Mouse (Mus musculus): Measurements from ENCODE around the gene Araf. TPM values are rescaled to one million over a fixed set of nuclear protein-coding genes. Genes with fewer than 3 reads are reported as not detected.
A peak's percentile ranks its signal among the peaks of the same experiment; 100 is the strongest.
"Not testable (repeated sequence)": the region's sequence is repeated elsewhere in the genome, so short reads cannot be mapped to it uniquely, and the experiment has no call there.

Araf gene
- polyA plus RNA-seq, 1 experiment from 2014 or later = 101 TPM

GRCm38 (mm10) chrX:20798141-20798796, 655 bp downstream of the Araf start:
- peak; percentile 97 for ATAC-seq (ENCODE audit: insufficient number of reproducible peaks, insufficient read depth, low FRiP score, low TSS enrichment, low read depth)
- Histone ChIP-seq H3K9me3 (no peaks in the 10 kb centered on the region), H3K36me3 (no peaks in the 10 kb centered on the region), H3K4me1 (replicated peaks) (no peaks in the 10 kb centered on the region), H3K27me3 (no peaks in the 10 kb centered on the region), H3K9ac (replicated peaks) (peak overlapping the region; percentile 66), H3K4me3 (replicated peaks) (peak overlapping the region; percentile 44), H3K27ac (peak overlapping the region; percentile 92), H3K4me2 (peak overlapping the region; percentile 50)
- WGBS = 21% methylated on average over 21 of the region's 21 CpGs

GRCm38 (mm10) chrX:20798797-20799147, 1.2 kb downstream of the Araf start:
- Histone ChIP-seq H3K4me3 (replicated peaks) (peak overlapping the region; percentile 44), H3K27me3 (no peaks in the 10 kb centered on the region), H3K36me3 (no peaks in the 10 kb centered on the region), H3K9ac (replicated peaks) (peak overlapping the region; percentile 66), H3K27ac (peak overlapping the region; percentile 92), H3K4me1 (replicated peaks) (no peaks in the 10 kb centered on the region), H3K4me2 (peak overlapping the region; percentile 50), H3K9me3 (no peaks in the 10 kb centered on the region)
- ATAC-seq (ENCODE audit: insufficient number of reproducible peaks, insufficient read depth, low FRiP score, low TSS enrichment, low read depth) = no peak
- WGBS = 17% methylated on average over 7 of the region's 7 CpGs

GRCm38 (mm10) chrX:20801456-20801855, 3.8 kb downstream of the Araf start:
- WGBS = 80% methylated on average over 2 of the region's 2 CpGs
- H3K4me2 ChIP-seq = no peak overlapping the region
- H3K4me1 ChIP-seq (replicated peaks) = no peaks in the 10 kb centered on the region
- no peaks in the 10 kb centered on the region for H3K36me3 ChIP-seq
- no peaks in the 10 kb centered on the region for H3K9me3 ChIP-seq
- no peak for ATAC-seq (ENCODE audit: insufficient number of reproducible peaks, insufficient read depth, low FRiP score, low TSS enrichment, low read depth)
- H3K4me3 ChIP-seq (replicated peaks) = no peak overlapping the region
- H3K9ac ChIP-seq (replicated peaks) = no peak overlapping the region
- no peaks in the 10 kb centered on the region for H3K27me3 ChIP-seq
- H3K27ac ChIP-seq = no peak overlapping the region

- H3K4me2 ChIP-seq; H3K27me3 ChIP-seq; H3K36me3 ChIP-seq; H3K4me1 ChIP-seq (replicated peaks); H3K9ac ChIP-seq (replicated peaks); H3K4me3 ChIP-seq (replicated peaks); ATAC-seq (ENCODE audit: insufficient number of reproducible peaks, insufficient read depth, low FRiP score, low TSS enrichment, low read depth); H3K27ac ChIP-seq; H3K9me3 ChIP-seq: not testable (repeated sequence)
- 50% methylated on average over 1 of the region's 1 CpGs for WGBS
Observed at GRCm38 (mm10) chrX:20804301-20804700, 6.7 kb downstream of the Araf start.

- Histone ChIP-seq H3K4me1 (replicated peaks) (no peaks in the 10 kb centered on the region), H3K36me3 (no peaks in the 10 kb centered on the region), H3K4me3 (replicated peaks) (no peak overlapping the region), H3K9me3 (no peaks in the 10 kb centered on the region), H3K9ac (replicated peaks) (no peak overlapping the region), H3K27ac (no peak overlapping the region), H3K4me2 (no peak overlapping the region), H3K27me3 (no peaks in the 10 kb centered on the region)
- WGBS = 45% methylated on average over 1 of the region's 1 CpGs
- ATAC-seq (ENCODE audit: insufficient number of reproducible peaks, insufficient read depth, low FRiP score, low TSS enrichment, low read depth) = no peak
Observed at GRCm38 (mm10) chrX:20806295-20806694, 8.7 kb downstream of the Araf start.

- H3K36me3 ChIP-seq = no peaks in the 10 kb centered on the region
- no peaks in the 10 kb centered on the region for H3K9me3 ChIP-seq
- H3K9ac ChIP-seq (replicated peaks) = no peak overlapping the region
- 65% methylated on average over 6 of the region's 6 CpGs for WGBS
- no peak overlapping the region for H3K4me2 ChIP-seq
- H3K27ac ChIP-seq = no peak overlapping the region
- no peaks in the 10 kb centered on the region for H3K4me1 ChIP-seq (replicated peaks)
- H3K27me3 ChIP-seq = no peaks in the 10 kb centered on the region
- no peak overlapping the region for H3K4me3 ChIP-seq (replicated peaks)
- ATAC-seq (ENCODE audit: insufficient number of reproducible peaks, insufficient read depth, low FRiP score, low TSS enrichment, low read depth) = no peak
Observed at GRCm38 (mm10) chrX:20816974-20817373, 19.4 kb downstream of the Araf start.

- peak; percentile 89 for ATAC-seq (ENCODE audit: insufficient number of reproducible peaks, insufficient read depth, low FRiP score, low TSS enrichment, low read depth)
- Histone ChIP-seq H3K4me2 (peak overlapping the region; percentile 54), H3K9me3 (no peaks in the 10 kb centered on the region), H3K4me3 (replicated peaks) (peak overlapping the region; percentile 29), H3K4me1 (replicated peaks) (no peaks in the 10 kb centered on the region), H3K27me3 (no peaks in the 10 kb centered on the region), H3K9ac (replicated peaks) (0 out of 2 replicates have a peak overlapping the region, but pooled peaks have one; percentile 40), H3K36me3 (no peaks in the 10 kb centered on the region), H3K27ac (peak overlapping the region; percentile 56; the same call in 1 of the 2 replicates)
- 27% methylated on average over 18 of the region's 19 CpGs for WGBS
Observed at GRCm38 (mm10) chrX:20819204-20819628, 21.6 kb downstream of the Araf start.

- H3K27me3 ChIP-seq = no peaks in the 10 kb centered on the region
- no peaks in the 10 kb centered on the region for H3K9me3 ChIP-seq
- H3K4me1 ChIP-seq (replicated peaks) = no peaks in the 10 kb centered on the region
- H3K4me3 ChIP-seq (replicated peaks) = peak overlapping the region; percentile 29
- no peaks in the 10 kb centered on the region for H3K36me3 ChIP-seq
- H3K4me2 ChIP-seq = peak overlapping the region; percentile 54
- 43% methylated on average over 7 of the region's 8 CpGs for WGBS
- H3K9ac ChIP-seq (replicated peaks) = 0 out of 2 replicates have a peak overlapping the region, but pooled peaks have one; percentile 40
- peak overlapping the region; percentile 56; the same call in 1 of the 2 replicates for H3K27ac ChIP-seq
- 0 out of 2 replicates have a peak, but pooled peaks have one; percentile 62 for ATAC-seq (ENCODE audit: insufficient number of reproducible peaks, insufficient read depth, low FRiP score, low TSS enrichment, low read depth)
Observed at GRCm38 (mm10) chrX:20819708-20820426, 22.3 kb downstream of the Araf start.

- no peak overlapping the region for H3K4me2 ChIP-seq
- 34% methylated on average over 5 of the region's 5 CpGs for WGBS
- H3K36me3 ChIP-seq = no peaks in the 10 kb centered on the region
- no peaks in the 10 kb centered on the region for H3K27me3 ChIP-seq
- ATAC-seq (ENCODE audit: insufficient number of reproducible peaks, insufficient read depth, low FRiP score, low TSS enrichment, low read depth) = 0 out of 2 replicates have a peak, but pooled peaks have one; percentile 56
- H3K27ac ChIP-seq = no peak overlapping the region
- no peak overlapping the region for H3K4me3 ChIP-seq (replicated peaks)
- H3K4me1 ChIP-seq (replicated peaks) = no peaks in the 10 kb centered on the region
- no peaks in the 10 kb centered on the region for H3K9me3 ChIP-seq
- no peak overlapping the region for H3K9ac ChIP-seq (replicated peaks)
Observed at GRCm38 (mm10) chrX:20828934-20829333, 31.3 kb downstream of the Araf start.

GRCm38 (mm10) chrX:20847232-20847631, 49.6 kb downstream of the Araf start:
- Histone ChIP-seq H3K4me1 (replicated peaks) (0 out of 2 replicates have a peak, but pooled peaks cover 7% of the 10 kb centered on the region), H3K4me2 (no peak overlapping the region), H3K9ac (replicated peaks) (no peak overlapping the region), H3K4me3 (replicated peaks) (no peak overlapping the region), H3K36me3 (peaks cover 14% of the 10 kb centered on the region; the same call in 1 of the 2 replicates), H3K9me3 (no peaks in the 10 kb centered on the region), H3K27me3 (no peaks in the 10 kb centered on the region), H3K27ac (no peak overlapping the region)
- no peak for ATAC-seq (ENCODE audit: insufficient number of reproducible peaks, insufficient read depth, low FRiP score, low TSS enrichment, low read depth)
- WGBS = 94% methylated on average over 3 of the region's 3 CpGs

GRCm38 (mm10) chrX:20847816-20848215, 50.2 kb downstream of the Araf start:
- Histone ChIP-seq H3K36me3 (peaks cover 14% of the 10 kb centered on the region; the same call in 1 of the 2 replicates), H3K4me2 (peak overlapping the region; percentile 37), H3K27me3 (no peaks in the 10 kb centered on the region), H3K4me3 (replicated peaks) (peak overlapping the region; percentile 59; the same call in 1 of the 2 replicates), H3K9me3 (no peaks in the 10 kb centered on the region), H3K4me1 (replicated peaks) (0 out of 2 replicates have a peak, but pooled peaks cover 7% of the 10 kb centered on the region), H3K27ac (peak overlapping the region; percentile 78), H3K9ac (replicated peaks) (no peak overlapping the region)
- 0 out of 2 replicates have a peak, but pooled peaks have one; percentile 16 for ATAC-seq (ENCODE audit: insufficient number of reproducible peaks, insufficient read depth, low FRiP score, low TSS enrichment, low read depth)
- WGBS = 20% methylated on average over 2 of the region's 2 CpGs
